Mouse (Mus musculus): ENCODE results near the gene Top2a. TPM values are rescaled to one million over a fixed set of nuclear protein-coding genes. Genes with fewer than 3 reads are reported as not detected.
A peak's percentile ranks its signal among the peaks of the same experiment; 100 is the strongest.

The Top2a gene
- total RNA-seq, 4 experiments from 2014 or later = 0.25 to 0.60 (median 0.29) TPM; not detected in 1

DNA sequence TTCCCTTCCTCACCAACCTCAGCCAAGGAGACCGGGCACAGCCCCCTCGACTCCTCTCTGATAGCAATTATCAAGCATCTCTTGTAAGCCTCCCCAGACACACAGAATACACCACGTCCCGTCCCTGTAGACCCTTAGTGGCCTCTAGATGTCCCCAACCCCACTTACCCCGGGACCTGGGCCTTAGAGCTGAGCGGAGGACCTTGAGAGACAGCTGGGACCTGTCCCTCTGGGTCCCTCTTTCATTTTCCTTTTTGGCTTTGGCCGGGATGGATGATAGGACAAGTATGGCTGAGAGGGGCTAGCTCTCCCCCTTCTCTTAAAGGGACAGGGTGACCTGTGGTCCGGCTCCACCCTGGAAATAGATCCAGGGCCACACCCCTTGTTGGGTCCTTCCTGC lies 40.4 kb downstream of the Top2a start:
- DNase-seq (ENCODE audit: low spot score in 2 of 2) = no peak

- no peak for DNase-seq (ENCODE audit: low spot score in 2 of 2)
These were observed 41.2 kb downstream of the Top2a start, which contains the start of gene Gjd3 for GRCm38 (mm10) chr11:98982773-98983133. Gjd3 (minus strand) TSS chr11:98983016.

GRCm38 (mm10) chr11:98981997-98982772 lies 41.8 kb downstream of the Top2a start:
- DNase-seq (ENCODE audit: low spot score in 2 of 2) = no peak

- DNase-seq (ENCODE audit: low spot score in 2 of 2) = no peak
These were observed 42.5 kb downstream of the Top2a start for GRCm38 (mm10) chr11:98981289-98981996.

GRCm38 (mm10) chr11:98979356-98979755 lies 44.6 kb downstream of the Top2a start:
- no peak for DNase-seq (ENCODE audit: low spot score in 2 of 2)

- DNase-seq (ENCODE audit: low spot score in 2 of 2) = no peak
These were observed 45.4 kb downstream of the Top2a start for GRCm38 (mm10) chr11:98978526-98979148.

DNA sequence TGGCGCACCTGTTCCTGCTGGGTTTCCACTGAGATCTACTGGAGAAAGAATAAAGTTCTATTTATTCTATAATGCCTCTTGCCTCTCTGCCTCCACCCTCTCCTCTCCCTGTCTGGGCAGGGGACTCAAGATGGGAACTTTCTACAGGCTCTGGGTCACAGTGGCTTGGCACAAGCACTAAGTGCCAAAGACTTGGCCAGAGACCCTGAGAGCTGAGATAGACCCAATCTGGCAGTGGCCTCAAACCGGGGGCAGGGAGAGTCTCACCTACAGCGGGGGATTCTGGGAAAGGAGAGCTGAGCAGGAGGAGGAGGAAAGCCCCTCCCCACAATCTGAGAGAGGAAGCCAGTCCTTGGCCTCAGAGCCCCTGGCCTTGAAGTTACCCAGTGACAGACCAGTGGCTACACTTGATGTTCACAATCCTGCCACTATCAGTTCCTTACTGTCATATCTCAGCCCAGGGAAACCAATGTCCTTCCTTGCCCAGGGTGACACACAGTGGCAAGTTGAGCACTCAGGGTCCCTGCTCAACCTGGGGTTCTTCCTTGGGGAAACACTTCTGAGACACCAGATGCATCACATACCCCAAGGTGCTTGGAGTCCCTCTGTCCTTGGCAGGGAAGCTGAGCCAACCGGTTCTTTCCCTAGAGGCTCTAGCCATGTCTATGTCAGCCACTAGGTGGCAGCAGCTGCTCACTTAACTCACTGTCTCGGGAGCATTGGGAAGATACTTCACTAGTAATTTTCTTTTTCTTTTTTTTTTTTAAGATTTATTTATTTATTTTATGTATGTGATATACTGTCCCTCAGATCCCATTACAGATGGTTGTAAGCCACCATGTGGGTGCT lies 48.9 kb downstream of the Top2a start:
- DNase-seq (ENCODE audit: low spot score in 2 of 2) = no peak

DNA sequence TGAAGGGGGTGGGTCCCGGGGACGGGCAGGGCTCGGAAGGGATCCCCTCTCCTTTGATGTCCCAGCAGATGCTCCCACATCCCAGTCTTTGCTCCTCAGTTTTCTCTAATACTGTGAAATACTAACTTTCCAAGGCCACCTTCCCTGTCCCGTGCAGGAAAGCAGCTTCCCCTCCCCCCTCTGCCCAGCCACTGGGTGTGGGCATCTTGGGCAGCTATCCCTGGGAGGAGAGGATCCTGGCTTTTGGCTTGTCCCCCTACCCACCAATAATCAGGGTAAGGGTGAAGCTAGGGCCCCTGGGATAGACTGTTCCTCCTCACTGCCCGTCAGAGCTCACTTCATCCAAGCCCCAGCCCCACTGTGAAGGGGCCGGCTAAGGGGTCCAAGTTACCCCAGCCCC lies 49.8 kb downstream of the Top2a start:
- no peak for DNase-seq (ENCODE audit: low spot score in 2 of 2)

- DNase-seq (ENCODE audit: low spot score in 2 of 2) = no peak
These were observed 50.4 kb downstream of the Top2a start for GRCm38 (mm10) chr11:98973584-98973983.

- no peak for DNase-seq (ENCODE audit: low spot score in 2 of 2)
These were observed 51.1 kb downstream of the Top2a start for GRCm38 (mm10) chr11:98972801-98973360.

DNA sequence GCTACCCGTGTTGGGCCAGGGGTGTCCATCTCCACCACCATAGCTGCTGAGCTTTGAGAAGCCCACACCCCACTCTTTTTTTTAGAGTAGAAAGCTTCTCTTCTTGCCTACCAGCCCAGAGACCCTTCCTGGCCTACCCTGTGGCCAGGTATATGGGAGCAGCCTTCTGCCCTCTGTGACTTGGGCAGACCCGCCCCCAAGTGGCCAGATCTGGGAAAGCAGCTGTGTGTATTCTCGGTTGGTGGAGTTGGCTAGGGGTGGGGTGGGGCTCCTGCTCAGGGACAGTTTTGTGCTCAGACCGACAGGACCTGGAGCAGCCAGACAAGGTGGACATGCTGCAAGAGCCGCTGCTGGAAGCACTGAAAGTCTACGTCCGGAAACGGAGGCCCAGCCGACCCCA lies 51.8 kb downstream of the Top2a start:
- peak; percentile 72 to 79 for DNase-seq (ENCODE audit: low spot score in 2 of 2)

DNA sequence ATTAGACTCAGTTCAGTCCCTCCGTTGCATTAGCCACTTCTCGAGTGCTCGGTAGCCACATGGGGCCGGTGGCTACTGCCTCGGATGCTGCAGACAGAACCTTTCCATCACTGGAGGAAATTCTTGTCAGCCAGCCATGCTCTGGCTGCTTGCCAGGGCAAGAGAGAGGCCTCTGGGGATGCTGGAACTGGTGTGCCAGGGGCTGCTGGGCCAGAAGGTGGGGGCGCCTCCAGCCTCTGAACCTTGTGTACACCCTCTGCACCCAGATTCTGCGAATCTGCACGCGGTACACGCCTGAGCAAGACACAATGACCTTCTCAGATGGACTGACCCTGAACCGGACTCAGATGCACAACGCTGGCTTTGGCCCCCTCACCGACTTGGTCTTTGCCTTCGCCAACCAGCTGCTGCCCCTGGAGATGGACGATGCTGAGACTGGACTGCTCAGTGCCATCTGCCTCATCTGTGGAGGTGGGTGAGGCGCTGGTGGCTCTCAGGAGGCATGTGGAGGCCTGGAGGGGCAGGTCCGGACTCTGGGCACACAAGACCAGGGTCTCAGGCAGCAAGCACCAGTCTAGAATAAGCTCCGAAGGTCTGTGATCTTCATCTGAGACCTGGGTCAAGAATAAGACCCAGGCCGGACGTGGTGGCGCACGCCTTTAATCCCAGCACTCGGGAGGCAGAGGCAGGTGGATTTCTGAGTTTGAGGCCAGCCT lies 52.5 kb downstream of the Top2a start:
- no peak for DNase-seq (ENCODE audit: low spot score in 2 of 2)

GRCm38 (mm10) chr11:98970191-98970925 lies 53.6 kb downstream of the Top2a start:
- no peak for DNase-seq (ENCODE audit: low spot score in 2 of 2)

- DNase-seq (ENCODE audit: low spot score in 2 of 2) = no peak
These were observed 54.5 kb downstream of the Top2a start for GRCm38 (mm10) chr11:98969496-98969927.

- no peak for DNase-seq (ENCODE audit: low spot score in 2 of 2)
These were observed 55.1 kb downstream of the Top2a start for GRCm38 (mm10) chr11:98968716-98969495.

- no peak for DNase-seq (ENCODE audit: low spot score in 2 of 2)
These were observed 55.9 kb downstream of the Top2a start for GRCm38 (mm10) chr11:98968079-98968478.

DNA sequence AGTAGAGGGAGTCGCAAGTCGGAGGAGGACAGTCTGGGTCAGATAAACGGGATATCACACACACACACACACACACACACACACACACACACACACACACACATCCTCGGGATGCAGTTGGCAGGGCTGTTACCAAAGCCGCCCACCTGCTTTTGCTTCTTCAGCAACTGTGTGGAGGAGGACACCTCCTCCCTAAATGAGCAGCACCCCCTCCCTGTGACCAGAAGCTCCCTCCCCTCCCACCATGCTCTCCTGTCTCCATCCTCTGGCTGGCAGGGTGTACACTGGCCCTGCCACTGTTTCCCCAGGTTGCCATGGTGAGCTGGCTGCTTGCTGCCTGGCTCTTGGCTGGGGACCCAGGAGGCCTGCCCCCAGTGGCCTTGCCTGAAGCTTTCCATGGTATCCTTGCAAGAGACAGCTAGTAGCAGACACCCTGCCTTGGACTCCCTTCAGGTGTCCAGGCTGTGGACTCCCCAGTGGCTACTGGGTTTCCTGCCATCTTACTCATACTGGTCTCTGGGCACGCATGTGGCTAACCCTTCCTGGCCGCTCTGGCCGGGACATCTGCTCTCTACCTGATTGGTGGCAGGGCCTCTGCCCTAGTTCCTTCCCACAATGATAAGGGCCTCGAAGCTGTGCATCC lies 57.4 kb downstream of the Top2a start:
- DNase-seq (ENCODE audit: low spot score in 2 of 2) = peak; percentile 91 to 94

- no peak for DNase-seq (ENCODE audit: low spot score in 2 of 2)
These were observed 58.4 kb downstream of the Top2a start for GRCm38 (mm10) chr11:98965416-98966077.

Data from gastrocnemius, adult 8-10 months (tissue).